Mouse (Mus musculus): Measurements from ENCODE around the gene Atp6v1b1. TPM values are rescaled to one million over a fixed set of nuclear protein-coding genes. Genes with fewer than 3 reads are reported as not detected.

Atp6v1b1 gene
- total RNA-seq, 2 experiments from 2014 or later = not detected

- ATAC-seq (replicated peaks; ENCODE audit: poor library complexity) = no peak
Observed at GRCm38 (mm10) chr6:83714221-83715123, 28.3 kb upstream of the Atp6v1b1 start.

- ATAC-seq (replicated peaks; ENCODE audit: poor library complexity) = no peak
Observed at GRCm38 (mm10) chr6:83715461-83716196, 27.2 kb upstream of the Atp6v1b1 start.

GRCm38 (mm10) chr6:83717026-83717425 is 25.8 kb upstream of the Atp6v1b1 start:
- ATAC-seq (replicated peaks; ENCODE audit: poor library complexity) = no peak

GRCm38 (mm10) chr6:83722526-83722925 is 20.3 kb upstream of the Atp6v1b1 start:
- no peak for ATAC-seq (replicated peaks; ENCODE audit: poor library complexity)

GRCm38 (mm10) chr6:83727178-83727577 is 15.6 kb upstream of the Atp6v1b1 start:
- ATAC-seq (replicated peaks; ENCODE audit: poor library complexity) = no peak

GRCm38 (mm10) chr6:83728488-83728887 is 14.3 kb upstream of the Atp6v1b1 start:
- ATAC-seq (replicated peaks; ENCODE audit: poor library complexity) = peak; percentile 54; the same call in 1 of the 2 replicates

GRCm38 (mm10) chr6:83729350-83729970 is 13.3 kb upstream of the Atp6v1b1 start:
- ATAC-seq (replicated peaks; ENCODE audit: poor library complexity) = no peak

- peak; percentile 85 for ATAC-seq (replicated peaks; ENCODE audit: poor library complexity)
Observed at GRCm38 (mm10) chr6:83731128-83731527, 11.7 kb upstream of the Atp6v1b1 start.

GRCm38 (mm10) chr6:83737311-83737710 is 5.5 kb upstream of the Atp6v1b1 start:
- no peak for ATAC-seq (replicated peaks; ENCODE audit: poor library complexity)

- 0 out of 2 replicates have a peak, but pooled peaks have one; percentile 29 for ATAC-seq (replicated peaks; ENCODE audit: poor library complexity)
Observed at GRCm38 (mm10) chr6:83738596-83738995, 4.2 kb upstream of the Atp6v1b1 start.

- ATAC-seq (replicated peaks; ENCODE audit: poor library complexity) = no peak
Observed at GRCm38 (mm10) chr6:83743212-83743611, 422 bp downstream of the Atp6v1b1 start.

GRCm38 (mm10) chr6:83744126-83744525 is 1.3 kb downstream of the Atp6v1b1 start:
- no peak for ATAC-seq (replicated peaks; ENCODE audit: poor library complexity)

- no peak for ATAC-seq (replicated peaks; ENCODE audit: poor library complexity)
Observed at GRCm38 (mm10) chr6:83744557-83744956, 1.8 kb downstream of the Atp6v1b1 start.

GRCm38 (mm10) chr6:83745466-83745865 is 2.7 kb downstream of the Atp6v1b1 start:
- ATAC-seq (replicated peaks; ENCODE audit: poor library complexity) = no peak

- no peak for ATAC-seq (replicated peaks; ENCODE audit: poor library complexity)
Observed at GRCm38 (mm10) chr6:83749286-83749685, 6.5 kb downstream of the Atp6v1b1 start.

- peak; percentile 83 for ATAC-seq (replicated peaks; ENCODE audit: poor library complexity)
Observed at GRCm38 (mm10) chr6:83750171-83750684, 7.4 kb downstream of the Atp6v1b1 start.

- ATAC-seq (replicated peaks; ENCODE audit: poor library complexity) = no peak
Observed at GRCm38 (mm10) chr6:83756051-83756450, 13.3 kb downstream of the Atp6v1b1 start.

GRCm38 (mm10) chr6:83762344-83762743 is 19.6 kb downstream of the Atp6v1b1 start, which contains the start of gene Ankrd53:
Gene Ankrd53, plus strand, starts transcription at chr6:83762644.
- ATAC-seq (replicated peaks; ENCODE audit: poor library complexity) = no peak

- peak; percentile 60 for ATAC-seq (replicated peaks; ENCODE audit: poor library complexity)
Observed at GRCm38 (mm10) chr6:83762880-83763431, 20.2 kb downstream of the Atp6v1b1 start.

- ATAC-seq (replicated peaks; ENCODE audit: poor library complexity) = no peak
Observed at GRCm38 (mm10) chr6:83766982-83767381, 24.2 kb downstream of the Atp6v1b1 start.

- no peak for ATAC-seq (replicated peaks; ENCODE audit: poor library complexity)
Observed at GRCm38 (mm10) chr6:83768485-83768884, 25.7 kb downstream of the Atp6v1b1 start.
